Mouse (Mus musculus) forebrain, embryonic 13.5 days (tissue): ENCODE measurements around the gene St3gal3. TPM values are rescaled to one million over a fixed set of nuclear protein-coding genes. Genes with fewer than 3 reads are reported as not detected.

Source experiments
- ATAC-seq: fragments of 200-750 bp; cut with Nextera tagmentation; 2 replicates; pipeline ENCODE4 v1.8.0; 2017
- H3K27ac ChIP-seq: fragments of 300-500 bp; sonication (generic); 2 replicates; pipeline ENCODE4 v1.5.1; 2015; ENCODE audit warnings: inconsistent platforms, mild to moderate bottlenecking, moderate library complexity
- H3K27me3 ChIP-seq: fragments of 300-500 bp; sonication (generic); 2 replicates; pipeline ENCODE4 v1.6.1; 2015; ENCODE audit warnings: mild to moderate bottlenecking, inconsistent platforms
- H3K36me3 ChIP-seq: fragments of 300-500 bp; sonication (generic); 2 replicates; pipeline ENCODE4 v1.6.1; 2015; ENCODE audit warnings: mild to moderate bottlenecking, inconsistent platforms; ENCODE audit not compliant: poor library complexity, severe bottlenecking
- H3K4me1 ChIP-seq: fragments of 300-500 bp; sonication (generic); 2 replicates; pipeline ENCODE4 v1.6.1; 2015; ENCODE audit warnings: inconsistent platforms
- H3K4me2 ChIP-seq: fragments of 300-500 bp; sonication (generic); 2 replicates; pipeline ENCODE4 v1.6.1; 2015; ENCODE audit warnings: inconsistent platforms, mild to moderate bottlenecking, moderate library complexity
- H3K4me3 ChIP-seq: fragments of 300-500 bp; sonication (generic); 2 replicates; pipeline ENCODE4 v1.5.1; 2015; ENCODE audit warnings: mild to moderate bottlenecking, inconsistent platforms
- H3K9ac ChIP-seq: fragments of 300-500 bp; sonication (generic); 2 replicates; pipeline ENCODE4 v1.6.1; 2015; ENCODE audit warnings: mild to moderate bottlenecking, inconsistent platforms
- H3K9me3 ChIP-seq: fragments of 300-500 bp; sonication (generic); replicated peaks from 2 replicates; pipeline ENCODE4 v1.6.1; 2016; ENCODE audit warnings: inconsistent platforms
- WGBS: fragments of 180-500 bp; shearing (Covaris S2); methylation state at CpG from one replicate; pipeline ENCODE4 v1.1.7; 2015; 5-methylcytosine and 5-hydroxymethylcytosine counted together
- polyA plus RNA-seq: library from polyadenylated mRNA; unstranded; fragments of >200 nt; fragmentation: Nextera tagmentation; extraction: Ambion mirVana; gene quantifications from 2 replicates; pipeline ENCODE4 v1.2.1, GENCODE M21; 2015

The St3gal3 gene
- polyA plus RNA-seq, 1 experiment from 2014 or later: 9.2 TPM

DNA sequence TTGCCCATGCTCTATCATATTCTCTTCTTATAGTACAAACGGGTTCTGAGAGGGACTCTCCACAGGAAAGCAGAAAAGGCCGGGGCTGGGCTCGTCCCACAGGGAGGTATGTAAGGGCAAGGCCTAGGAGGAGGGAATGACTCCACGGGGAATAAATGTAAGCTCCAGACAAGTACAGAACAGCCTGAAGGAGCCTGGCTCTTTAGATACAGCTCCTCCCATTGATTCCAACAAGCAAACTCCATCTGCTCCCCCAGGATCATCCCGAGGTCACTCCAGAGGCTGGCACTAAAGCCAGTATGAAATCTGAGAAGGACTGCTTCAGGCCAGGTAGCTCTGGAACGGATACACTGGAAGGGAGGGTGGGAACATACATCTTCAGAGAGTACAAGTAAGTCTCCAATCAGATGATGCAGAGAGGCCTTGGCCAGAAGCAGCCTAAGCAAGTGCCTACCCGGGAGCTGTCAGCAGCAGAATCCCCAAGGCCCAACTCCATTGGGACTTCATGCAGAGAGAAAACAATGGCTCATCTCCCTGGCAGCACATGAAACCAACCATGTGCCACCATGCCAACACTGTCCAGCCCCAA lies 221.9 kb downstream of the St3gal3 start:
- H3K4me3 ChIP-seq: peak overlapping the region; percentile 86
- peak overlapping the region; percentile 94 for H3K9ac ChIP-seq

DNA sequence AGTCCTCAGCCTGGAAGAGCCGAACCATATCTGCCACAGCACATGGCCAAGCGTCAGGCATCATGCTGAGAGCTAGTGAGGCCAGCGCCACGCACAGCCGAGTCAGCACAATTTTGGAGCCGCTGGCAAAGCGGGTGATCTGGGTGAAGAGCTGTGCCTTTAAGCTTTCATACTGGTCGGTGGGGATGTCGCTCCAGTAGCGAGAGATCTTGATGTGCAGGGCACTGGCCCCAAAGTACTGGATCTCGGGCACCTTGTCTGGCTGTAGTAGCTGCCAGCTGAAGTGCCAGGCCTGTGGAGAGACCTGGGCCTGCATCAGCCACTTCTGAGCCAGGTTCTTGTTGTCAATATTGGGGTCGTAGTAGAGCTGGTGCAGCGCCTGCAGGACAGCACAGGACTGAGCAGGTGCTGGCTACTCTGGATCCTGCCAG lies 222.6 kb downstream of the St3gal3 start:
- H3K9ac ChIP-seq: peak overlapping the region; percentile 94; the same call in 1 of the 2 replicates
- peak overlapping the region; percentile 100 for H3K4me2 ChIP-seq
- H3K36me3 ChIP-seq: peaks cover 19% of the 10 kb centered on the region
- H3K9me3 ChIP-seq: no peaks in the 10 kb centered on the region
- peaks cover 75% of the 10 kb centered on the region for H3K4me1 ChIP-seq
- no peaks in the 10 kb centered on the region for H3K27me3 ChIP-seq
- WGBS: 88% methylated on average over 13 of the region's 13 CpGs
- H3K4me3 ChIP-seq: no peak overlapping the region
- H3K27ac ChIP-seq: no peak overlapping the region
- no peak for ATAC-seq

More for the DNA sequence above, 221.9 kb downstream of the St3gal3 start:
- 73% methylated on average over 7 of the region's 7 CpGs for WGBS
- Histone ChIP-seq H3K4me1 (peaks cover 73% of the 10 kb centered on the region), H3K27ac (peak overlapping the region; percentile 0; the same call in 1 of the 2 replicates), H3K36me3 (peaks cover 19% of the 10 kb centered on the region), H3K4me2 (peak overlapping the region; percentile 100), H3K9me3 (no peaks in the 10 kb centered on the region), H3K27me3 (no peaks in the 10 kb centered on the region)
- no peak for ATAC-seq

DNA sequence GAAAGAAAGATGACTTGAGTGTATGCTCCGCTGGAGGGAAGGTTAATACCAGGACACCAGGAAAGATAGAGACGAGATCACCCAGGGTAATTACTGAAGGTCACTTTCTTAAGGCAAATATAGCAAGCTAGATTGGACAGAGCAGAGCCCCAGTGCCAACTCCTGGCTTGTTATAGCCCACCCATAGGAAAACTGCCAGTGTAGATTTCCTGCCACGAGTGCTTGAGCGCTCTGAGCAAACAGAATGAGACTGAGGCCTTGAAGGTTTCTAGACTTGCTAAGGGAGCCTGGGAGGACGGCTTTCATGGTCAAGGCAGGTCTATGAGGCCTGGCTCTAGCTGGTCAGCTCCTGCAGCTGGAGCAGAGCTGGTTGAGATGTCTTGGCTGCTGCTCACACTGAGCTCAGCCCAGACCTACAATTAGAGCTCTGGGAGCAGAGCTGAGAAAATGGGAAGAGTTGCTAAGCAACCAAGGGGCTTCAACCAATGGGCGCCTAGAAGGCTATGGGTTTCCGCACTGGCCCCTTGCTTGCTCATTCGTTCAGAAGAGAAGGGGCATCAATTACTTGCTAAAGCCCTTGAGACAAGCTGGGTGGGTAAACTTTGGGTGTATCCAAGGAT lies 225.8 kb downstream of the St3gal3 start:
- ATAC-seq: peak; percentile 88
- WGBS: 52% methylated on average over 8 of the region's 8 CpGs
- H3K9ac ChIP-seq: peak overlapping the region; percentile 48
- peaks cover 63% of the 10 kb centered on the region for H3K4me1 ChIP-seq
- H3K9me3 ChIP-seq: no peaks in the 10 kb centered on the region
- peak overlapping the region; percentile 26 for H3K4me3 ChIP-seq
- H3K27me3 ChIP-seq: no peaks in the 10 kb centered on the region
- peak overlapping the region; percentile 83 for H3K27ac ChIP-seq
- peaks cover 45% of the 10 kb centered on the region for H3K36me3 ChIP-seq
- H3K4me2 ChIP-seq: peak overlapping the region; percentile 56

DNA sequence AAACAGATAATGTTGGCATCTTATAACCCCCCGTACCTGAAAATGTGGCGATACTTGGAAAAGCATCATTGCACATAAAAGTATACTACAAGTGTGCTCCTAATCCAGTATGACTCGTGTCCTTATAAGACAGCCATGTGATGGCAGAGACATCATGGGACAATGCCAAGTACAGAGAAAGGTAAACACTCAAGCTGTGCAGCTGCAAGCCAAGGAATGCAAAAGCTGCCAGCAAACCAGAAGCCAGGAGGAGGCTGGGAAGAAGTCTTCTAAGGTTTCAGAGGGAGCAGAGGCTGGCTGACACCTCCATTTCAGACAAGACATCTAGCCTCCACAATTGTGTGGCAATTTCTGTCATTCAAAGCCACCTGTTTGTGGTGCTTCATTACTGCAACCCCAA lies 228.5 kb downstream of the St3gal3 start:
- Histone ChIP-seq H3K27ac (no peak overlapping the region), H3K9ac (no peak overlapping the region), H3K9me3 (no peaks in the 10 kb centered on the region), H3K36me3 (peaks cover 57% of the 10 kb centered on the region), H3K4me1 (peaks cover 36% of the 10 kb centered on the region), H3K27me3 (no peaks in the 10 kb centered on the region), H3K4me2 (no peak overlapping the region), H3K4me3 (no peak overlapping the region)
- ATAC-seq: no peak
- WGBS: 93% methylated on average over 3 of the region's 3 CpGs

DNA sequence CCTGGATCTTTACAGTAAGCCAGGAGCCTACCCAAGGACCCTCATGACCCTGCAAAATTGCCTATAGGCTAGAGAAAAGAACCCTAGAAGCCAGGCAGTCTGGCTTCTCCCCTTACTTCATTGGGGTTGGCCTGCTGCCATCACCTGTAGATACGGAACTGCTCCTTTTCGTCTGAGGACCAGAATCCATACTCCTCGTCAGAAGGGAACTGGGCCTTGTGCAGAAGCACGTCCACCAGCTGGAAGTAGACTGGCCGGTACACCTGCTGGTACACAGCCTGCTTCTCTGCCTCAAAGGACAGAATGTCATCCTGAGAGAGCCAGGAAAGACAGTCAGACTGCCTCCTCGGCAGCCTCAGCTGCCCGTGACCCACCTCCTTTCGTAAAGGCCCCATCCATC lies 230.0 kb downstream of the St3gal3 start:
- H3K36me3 ChIP-seq: peaks cover 67% of the 10 kb centered on the region
- WGBS: 92% methylated on average over 8 of the region's 8 CpGs
- ATAC-seq: no peak
- no peak overlapping the region for H3K27ac ChIP-seq
- H3K4me2 ChIP-seq: no peak overlapping the region
- H3K9me3 ChIP-seq: no peaks in the 10 kb centered on the region
- no peak overlapping the region for H3K9ac ChIP-seq
- H3K27me3 ChIP-seq: no peaks in the 10 kb centered on the region
- no peak overlapping the region for H3K4me3 ChIP-seq
- H3K4me1 ChIP-seq: peaks cover 22% of the 10 kb centered on the region

DNA sequence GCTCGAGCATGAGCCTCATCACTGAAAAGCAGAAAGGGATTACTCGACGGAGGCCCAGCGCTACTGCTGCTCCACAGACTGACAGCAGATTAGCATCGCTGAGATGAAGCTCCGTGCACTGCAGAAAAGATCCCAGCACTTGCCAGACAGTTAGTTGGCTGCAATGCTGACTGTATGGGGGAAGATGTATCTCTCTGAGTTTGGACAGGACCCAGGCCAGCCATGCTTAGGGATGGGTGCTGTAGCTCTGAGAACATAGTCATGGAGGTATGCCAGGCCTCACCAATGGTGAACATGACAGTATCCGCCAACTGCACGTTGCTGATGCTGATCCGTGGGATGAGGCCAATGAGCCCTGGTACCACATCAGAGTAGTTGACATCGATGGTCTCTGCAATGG lies 230.6 kb downstream of the St3gal3 start:
- H3K9ac ChIP-seq: no peak overlapping the region
- WGBS: 87% methylated on average over 10 of the region's 10 CpGs
- no peak for ATAC-seq

DNA sequence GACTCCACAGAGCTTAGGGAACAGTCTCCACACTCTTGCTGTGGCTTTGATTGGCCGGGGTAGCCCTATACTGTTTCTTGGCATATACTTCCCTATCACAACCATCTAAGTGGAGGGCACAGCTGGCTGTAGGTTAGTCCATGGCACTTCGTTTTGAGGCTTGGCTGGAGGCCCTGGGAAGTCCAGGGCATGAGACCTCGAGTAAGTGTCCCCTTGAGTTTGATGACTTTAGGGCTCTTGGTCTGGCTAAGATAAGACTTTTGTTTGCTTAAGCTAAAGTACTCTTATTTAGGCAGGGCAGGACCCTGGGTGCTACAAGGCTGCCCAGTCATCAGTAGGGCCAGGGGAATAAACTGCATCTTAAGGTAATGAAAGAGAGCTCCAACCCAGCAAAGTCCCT lies 236.6 kb downstream of the St3gal3 start:
- Histone ChIP-seq H3K27ac (no peak overlapping the region), H3K4me1 (no peaks in the 10 kb centered on the region), H3K36me3 (peaks cover 92% of the 10 kb centered on the region), H3K9me3 (no peaks in the 10 kb centered on the region), H3K4me2 (no peak overlapping the region), H3K27me3 (no peaks in the 10 kb centered on the region), H3K9ac (no peak overlapping the region), H3K4me3 (no peak overlapping the region)
- WGBS: 88% methylated on average over 3 of the region's 3 CpGs
- ATAC-seq: no peak

More for the DNA sequence above, 230.6 kb downstream of the St3gal3 start:
- H3K27ac ChIP-seq: no peak overlapping the region
- H3K4me2 ChIP-seq: no peak overlapping the region
- H3K27me3 ChIP-seq: no peaks in the 10 kb centered on the region
- peaks cover 15% of the 10 kb centered on the region for H3K4me1 ChIP-seq
- no peaks in the 10 kb centered on the region for H3K9me3 ChIP-seq
- peaks cover 74% of the 10 kb centered on the region for H3K36me3 ChIP-seq
- H3K4me3 ChIP-seq: no peak overlapping the region

DNA sequence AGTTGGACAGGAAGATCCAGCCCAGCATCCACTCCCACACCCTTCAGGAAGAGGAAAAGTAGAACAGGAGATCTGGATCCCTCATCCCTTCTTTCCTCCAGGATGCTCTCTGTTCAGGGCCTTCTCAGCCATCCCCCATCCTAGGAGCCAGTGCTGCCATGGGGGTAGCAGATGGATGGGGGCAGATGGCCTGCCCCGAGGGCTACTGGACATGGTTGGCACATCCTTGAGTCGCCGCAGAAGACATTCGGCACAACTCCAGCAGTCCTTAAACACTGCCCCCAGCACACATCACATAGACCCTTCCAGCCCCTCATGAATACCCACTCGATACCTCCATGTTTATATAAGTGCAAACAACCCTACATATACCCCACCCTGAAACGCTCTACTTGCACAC lies 238.7 kb downstream of the St3gal3 start:
- Histone ChIP-seq H3K4me3 (no peak overlapping the region), H3K9me3 (no peaks in the 10 kb centered on the region), H3K27ac (no peak overlapping the region), H3K27me3 (no peaks in the 10 kb centered on the region), H3K4me1 (peaks cover 8% of the 10 kb centered on the region), H3K36me3 (peaks cover 71% of the 10 kb centered on the region), H3K9ac (no peak overlapping the region), H3K4me2 (no peak overlapping the region)
- ATAC-seq: no peak
- 98% methylated on average over 6 of the region's 6 CpGs for WGBS

DNA sequence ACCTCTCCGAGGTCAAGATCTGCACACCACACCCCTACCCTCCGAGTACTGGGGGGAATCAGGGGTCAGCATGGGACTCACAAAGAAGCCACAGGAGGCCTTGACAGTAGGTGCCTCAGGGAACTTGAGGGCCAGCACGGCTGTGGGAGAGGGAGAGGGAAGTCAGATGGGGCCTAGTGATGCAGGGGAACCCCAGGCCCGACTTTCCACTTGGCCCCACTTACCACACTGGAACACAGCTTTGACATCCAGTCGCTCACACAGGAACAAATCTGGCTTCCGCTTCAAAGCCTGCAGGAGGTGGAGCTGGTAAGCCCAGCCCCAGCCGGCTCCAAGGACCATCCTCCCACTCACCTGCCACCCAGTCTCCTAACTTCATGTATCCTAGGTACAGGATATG lies 239.4 kb downstream of the St3gal3 start:
- H3K27ac ChIP-seq: no peak overlapping the region
- no peak overlapping the region for H3K4me2 ChIP-seq
- peaks cover 67% of the 10 kb centered on the region for H3K36me3 ChIP-seq
- no peak overlapping the region for H3K9ac ChIP-seq
- 85% methylated on average over 7 of the region's 7 CpGs for WGBS
- peaks cover 15% of the 10 kb centered on the region for H3K4me1 ChIP-seq
- no peaks in the 10 kb centered on the region for H3K9me3 ChIP-seq
- H3K27me3 ChIP-seq: no peaks in the 10 kb centered on the region
- no peak for ATAC-seq
- no peak overlapping the region for H3K4me3 ChIP-seq

DNA sequence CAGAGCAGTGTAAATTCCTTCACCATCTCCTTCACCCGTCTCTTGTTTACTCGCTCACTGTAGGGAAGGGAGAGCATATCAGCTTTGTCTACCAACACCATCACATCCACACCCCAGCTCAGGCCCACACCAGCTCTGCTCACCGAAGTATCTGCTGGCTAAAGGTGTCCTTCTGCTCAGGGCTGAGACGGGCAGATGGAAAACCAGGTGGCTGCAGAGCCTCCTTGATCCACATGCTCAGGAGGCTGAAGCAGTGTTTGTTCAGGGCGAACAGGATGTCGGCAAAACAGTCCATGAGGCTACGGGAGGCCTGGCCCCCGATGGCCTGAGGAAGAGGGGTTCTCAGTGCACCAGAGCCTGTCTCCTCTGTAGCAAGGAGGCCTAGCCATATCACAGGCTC lies 240.1 kb downstream of the St3gal3 start:
- 93% methylated on average over 8 of the region's 8 CpGs for whole genome bisulfite sequencing
- no peak overlapping the region for H3K4me2 ChIP-seq
- no peak overlapping the region for H3K27ac ChIP-seq
- H3K27me3 ChIP-seq: no peaks in the 10 kb centered on the region
- peaks cover 67% of the 10 kb centered on the region for H3K36me3 ChIP-seq
- no peak overlapping the region for H3K9ac ChIP-seq
- no peak for ATAC-seq
- H3K4me3 ChIP-seq: no peak overlapping the region
- no peaks in the 10 kb centered on the region for H3K9me3 ChIP-seq
- peaks cover 15% of the 10 kb centered on the region for H3K4me1 ChIP-seq

DNA sequence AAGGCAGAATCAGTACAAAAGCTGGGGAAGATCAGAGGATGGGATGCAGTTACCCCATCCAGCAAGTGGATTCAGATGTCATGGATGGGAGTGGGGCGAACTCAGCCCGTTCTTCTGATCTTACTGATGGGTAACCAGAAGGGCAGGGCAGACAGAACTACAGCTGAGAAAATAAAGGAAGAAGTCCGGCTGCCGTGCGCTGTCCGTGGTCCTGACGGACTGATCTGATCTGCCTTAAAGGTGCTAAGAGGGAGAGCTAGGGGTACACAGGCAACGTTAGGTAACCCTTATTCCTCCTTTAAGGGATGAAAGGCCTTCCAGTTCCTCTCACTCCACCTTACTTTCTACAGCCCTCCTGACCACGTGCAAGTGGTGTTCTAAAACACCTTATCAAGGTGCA lies 241.3 kb downstream of the St3gal3 start:
- H3K27me3 ChIP-seq: no peaks in the 10 kb centered on the region
- H3K27ac ChIP-seq: no peak overlapping the region
- no peak for ATAC-seq
- no peak overlapping the region for H3K9ac ChIP-seq
- H3K4me3 ChIP-seq: no peak overlapping the region
- no peaks in the 10 kb centered on the region for H3K9me3 ChIP-seq
- 29% methylated on average over 9 of the region's 9 CpGs for WGBS
- H3K4me2 ChIP-seq: no peak overlapping the region
- H3K36me3 ChIP-seq: peaks cover 63% of the 10 kb centered on the region
- H3K4me1 ChIP-seq: peaks cover 15% of the 10 kb centered on the region

DNA sequence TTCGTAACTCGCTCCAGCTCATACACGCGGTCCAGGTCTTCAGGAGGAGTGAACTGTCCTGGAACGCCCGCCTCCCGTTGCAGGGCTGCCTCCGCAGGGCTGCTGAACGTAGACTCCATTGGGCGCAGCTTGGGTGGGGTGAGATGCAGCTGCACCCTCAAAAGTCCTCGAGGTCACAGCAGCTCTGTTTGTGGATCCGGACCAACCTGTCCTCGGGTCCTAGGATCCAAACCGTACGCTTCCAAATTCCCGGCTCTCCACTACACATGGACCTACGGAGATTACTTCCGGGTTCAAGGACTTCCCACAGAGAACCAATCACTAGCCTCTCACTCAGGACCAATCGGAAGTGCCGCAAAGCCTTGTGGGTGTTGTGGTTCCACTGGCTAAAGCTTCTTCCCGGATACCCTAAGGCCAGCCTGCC lies 243.0 kb downstream of the St3gal3 start, which contains the start of gene Dph2:
TSS of gene Dph2 (minus strand) at position 295 of the 424 bp plus-strand sequence.
- Histone ChIP-seq H3K4me3 (peak within 1 kb of the TSS; percentile 74), H3K9ac (peak within 1 kb of the TSS; percentile 66), H3K9me3 (no peaks in the 10 kb centered on the region), H3K27ac (no peak within 1 kb of the TSS), H3K4me1 (peaks cover 21% of the 10 kb centered on the region), H3K27me3 (no peaks in the 10 kb centered on the region), H3K36me3 (peaks cover 48% of the 10 kb centered on the region), H3K4me2 (peak within 1 kb of the TSS; percentile 92)
- 0% methylated on average over 21 of the region's 21 CpGs for WGBS
- peak; percentile 89 for ATAC-seq
